Mouse (Mus musculus): ENCODE measurements around the gene Zfp428. TPM values are rescaled to one million over a fixed set of nuclear protein-coding genes. Genes with fewer than 3 reads are reported as not detected.

The Zfp428 gene
- 1.4 to 2.2 TPM (median 1.7 TPM) in 4 replicates for total RNA-seq (2023; ENCODE audit: inconsistent age)

DNA sequence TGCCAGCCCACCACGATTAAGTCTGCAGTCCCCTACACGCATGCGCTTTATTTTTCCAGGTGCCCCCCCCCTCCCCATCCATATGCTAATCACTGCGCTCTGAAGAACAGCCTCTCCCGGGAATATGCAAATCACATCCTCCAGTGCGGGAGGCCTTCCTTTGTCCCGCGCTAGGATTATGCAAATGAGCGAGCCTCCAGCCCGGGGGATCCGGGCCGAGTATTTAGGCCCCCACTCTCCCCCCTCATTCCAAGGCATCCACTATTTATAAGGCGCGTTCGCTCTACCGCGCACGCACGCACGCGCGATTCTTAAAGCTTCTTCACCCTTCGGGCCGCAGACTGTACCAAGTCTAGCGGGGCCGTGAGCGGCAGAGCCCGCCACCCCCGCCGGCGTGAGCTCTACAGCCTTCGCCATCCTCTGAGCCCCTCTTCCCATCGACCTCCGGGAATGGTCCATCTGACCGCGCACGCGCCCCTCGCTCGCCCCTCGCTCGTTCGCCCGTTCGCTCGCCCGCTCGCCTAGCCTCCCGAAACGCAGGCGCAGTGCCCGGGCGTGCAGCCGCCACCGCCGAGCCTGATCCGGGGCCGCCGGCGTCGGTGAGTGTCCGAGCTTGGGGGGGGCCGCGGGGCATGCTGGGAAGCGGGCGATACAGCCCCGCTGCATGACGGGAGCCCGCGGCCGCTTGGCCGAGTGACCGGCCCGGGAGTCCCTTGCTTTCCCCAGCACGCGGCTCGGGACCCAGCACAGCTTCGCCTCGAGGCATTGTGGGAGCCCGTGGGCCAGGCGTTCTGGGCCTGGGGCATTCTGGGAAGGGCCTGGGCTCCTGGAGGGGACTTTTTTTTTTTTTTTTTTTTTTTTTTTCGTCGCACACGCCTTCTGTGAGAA is at the start of gene Zfp428:
Gene Zfp428 (plus strand): TSS at position 169 of the 888 bp plus-strand sequence.

GRCm38 (mm10) chr7:24462388-24463319 is 44.2 kb upstream of the Zfp428 start, which contains the start of gene Plaur:
TSS of gene Plaur (plus strand) at chr7:24462484.

DNA sequence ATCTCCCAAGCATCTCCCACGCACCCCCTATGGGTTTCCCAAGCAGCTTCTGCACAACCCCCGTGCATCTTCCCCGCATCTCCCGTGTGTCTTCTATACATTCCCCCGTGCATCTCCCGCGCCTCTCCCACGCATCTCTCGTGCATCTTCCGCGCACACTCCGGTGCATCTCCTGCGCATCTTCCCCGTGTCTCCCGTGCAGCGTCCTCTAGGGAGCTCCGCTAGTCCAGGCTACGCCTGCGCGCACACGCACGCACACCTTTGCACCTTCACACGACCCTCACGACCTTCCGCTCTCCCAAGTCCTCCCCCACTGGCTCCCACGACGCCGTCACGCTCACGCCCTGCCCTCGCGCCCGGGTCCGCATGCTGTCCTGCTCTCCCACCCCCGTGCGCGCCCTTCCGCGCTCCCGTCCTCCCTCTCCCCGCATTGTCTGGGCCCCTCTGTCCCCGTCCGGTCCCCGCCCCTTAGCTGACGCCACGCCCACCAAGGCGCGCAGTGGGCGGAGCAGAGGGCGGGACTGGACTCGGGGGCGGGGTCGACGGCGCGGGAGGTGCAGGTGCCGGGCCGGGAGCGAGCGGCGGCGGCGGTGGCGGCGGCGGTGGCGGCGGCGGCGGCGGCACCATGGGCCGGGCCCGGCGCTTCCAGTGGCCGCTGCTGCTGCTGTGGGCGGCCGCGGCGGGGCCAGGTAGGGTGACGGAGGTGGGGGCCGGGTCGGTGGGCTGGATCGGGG is 25.2 kb upstream of the Zfp428 start, which contains the start of gene Cadm4:
Gene Cadm4 (plus strand): TSS at position 550 of the 734 bp plus-strand sequence.

GRCm38 (mm10) chr7:24512355-24512754 is 5.5 kb downstream of the Zfp428 start, which contains the start of gene AC161166.1:
TSS of gene AC161166.1 (minus strand) at chr7:24512455.

GRCm38 (mm10) chr7:24530062-24530931 is 23.5 kb downstream of the Zfp428 start, which contains the start of gene Irgq:
TSS of gene Irgq (plus strand) at chr7:24530689.

GRCm38 (mm10) chr7:24546068-24546614 is 39.3 kb downstream of the Zfp428 start, which contains the start of the genes Pinlyp and Xrcc1:
TSS of gene Pinlyp (minus strand) at chr7:24546118.
TSS of gene Xrcc1 (plus strand) at chr7:24546289.

Other genes starting within 250 kb of the Zfp428 start
- gene Zfp93, start 236.6 kb upstream of the Zfp428 start, total RNA-seq (2023; ENCODE audit: inconsistent age): 0.18 to 1.6 TPM in 2 of 4 replicates, not detected in the others
- gene Zfp61, start 205.8 kb upstream of the Zfp428 start, total RNA-seq (2023; ENCODE audit: inconsistent age): 5.2 to 10.8 TPM (median 7.3 TPM) in 4 replicates
- 7.5 to 10.9 TPM (median 9.4 TPM) in 4 replicates for gene Zfp94, start 190.3 kb upstream of the Zfp428 start, total RNA-seq (2023; ENCODE audit: inconsistent age)
- not detected in 4 replicates for gene Tescl, start 173.1 kb upstream of the Zfp428 start, total RNA-seq (2023; ENCODE audit: inconsistent age)
- not detected in 4 replicates for gene Lypd5, start 157.8 kb upstream of the Zfp428 start, total RNA-seq (2023; ENCODE audit: inconsistent age)
- gene Kcnn4, start 136.7 kb upstream of the Zfp428 start, total RNA-seq (2023; ENCODE audit: inconsistent age): 3.6 to 6.1 TPM (median 4.8 TPM) in 4 replicates
- gene Smg9, start 107.4 kb upstream of the Zfp428 start, total RNA-seq (2023; ENCODE audit: inconsistent age): 69.8 to 79.7 TPM (median 77.4 TPM) in 4 replicates
- gene Irgc1, start 54.7 kb upstream of the Zfp428 start, total RNA-seq (2023; ENCODE audit: inconsistent age): 5.0 to 7.5 TPM (median 6.1 TPM) in 4 replicates
- gene Plaur, start 44.5 kb upstream of the Zfp428 start, total RNA-seq (2023; ENCODE audit: inconsistent age): 535 to 734 TPM (median 595 TPM) in 4 replicates
- gene Cadm4, start 25.0 kb upstream of the Zfp428 start, total RNA-seq (2023; ENCODE audit: inconsistent age): 0.78 to 3.1 TPM (median 1.9 TPM) in 4 replicates
- not detected in 4 replicates for gene AC161166.1, start 5.4 kb downstream of the Zfp428 start, total RNA-seq (2023; ENCODE audit: inconsistent age)
- 22.3 to 27.3 TPM (median 24.2 TPM) in 4 replicates for gene Irgq, start 23.7 kb downstream of the Zfp428 start, total RNA-seq (2023; ENCODE audit: inconsistent age)
- 0.87 TPM in 1 of 4 replicates, not detected in the others for gene Pinlyp, start 39.1 kb downstream of the Zfp428 start, total RNA-seq (2023; ENCODE audit: inconsistent age)
- 85.4 to 92.1 TPM (median 88.0 TPM) in 4 replicates for gene Xrcc1, start 39.3 kb downstream of the Zfp428 start, total RNA-seq (2023; ENCODE audit: inconsistent age)
- 9.0 to 13.0 TPM (median 12.0 TPM) in 4 replicates for gene Ethe1, start 80.5 kb downstream of the Zfp428 start, total RNA-seq (2023; ENCODE audit: inconsistent age)
- gene Zfp575, start 80.6 kb downstream of the Zfp428 start, total RNA-seq (2023; ENCODE audit: inconsistent age): 0.18 to 0.22 TPM in 2 of 4 replicates, not detected in the others
- 22.1 to 31.0 TPM (median 26.2 TPM) in 4 replicates for gene Phldb3, start 103.8 kb downstream of the Zfp428 start, total RNA-seq (2023; ENCODE audit: inconsistent age)
- gene Lypd3, start 129.5 kb downstream of the Zfp428 start, total RNA-seq (2023; ENCODE audit: inconsistent age): 0.29 to 0.54 TPM in 2 of 4 replicates, not detected in the others
- not detected in 4 replicates for gene Tex101, start 169.7 kb downstream of the Zfp428 start, total RNA-seq (2023; ENCODE audit: inconsistent age)
- not detected in 4 replicates for gene BC049730, start 202.2 kb downstream of the Zfp428 start, total RNA-seq (2023; ENCODE audit: inconsistent age)
- not detected in 4 replicates for gene Gm4763, start 219.9 kb downstream of the Zfp428 start, total RNA-seq (2023; ENCODE audit: inconsistent age)